Comparison of ENCODE assay signal across 8 mouse cellular contexts in genomic region chr13:107113949-107114690, GRCm38 (mm10).
DNase-seq lines count a peak whose midpoint lies in the region; ATAC-seq and TF ChIP-seq lines count a peak whose summit lies in the region.

No protein-coding gene starts in this region.

- H3K27ac ChIP-seq in forebrain, embryonic 14.5 days (ENCODE audit: low read depth, low read length) = no peak overlapping the region
- 0 out of 2 replicates have a peak overlapping the region, but pooled peaks have one; percentile 39 for H3K27ac ChIP-seq in layer of hippocampus, adult 2 months
- no peak overlapping the region for H3K27ac ChIP-seq in lung, postnatal 0 days (ENCODE audit: low read length)

- H3K27me3 ChIP-seq in forebrain, embryonic 14.5 days (replicated peaks; ENCODE audit: control insufficient read depth, insufficient read depth, low read length) = no peaks in the 10 kb centered on the region
- no peaks in the 10 kb centered on the region for H3K27me3 ChIP-seq in lung, postnatal 0 days (replicated peaks; ENCODE audit: insufficient read depth, low read length)

- 63% methylated on average over 22 of the region's 22 CpGs for WGBS in forebrain, embryonic 14.5 days
- 52% methylated on average over 22 of the region's 22 CpGs for WGBS in lung, postnatal 0 days

- no peak overlapping the region for H3K4me2 ChIP-seq in forebrain, embryonic 14.5 days (ENCODE audit: low read length)
- no peak overlapping the region for H3K4me2 ChIP-seq in lung, postnatal 0 days (replicated peaks; ENCODE audit: low read depth, low read length)

- no peaks in the 10 kb centered on the region for H3K9me3 ChIP-seq in forebrain, embryonic 14.5 days (replicated peaks; ENCODE audit: control insufficient read depth, low read length)
- no peaks in the 10 kb centered on the region for H3K9me3 ChIP-seq in lung, postnatal 0 days (ENCODE audit: low read length)

- no peak overlapping the region for H3K4me3 ChIP-seq in forebrain, embryonic 14.5 days (ENCODE audit: low read depth, low read length)
- peak overlapping the region; percentile 29 for H3K4me3 ChIP-seq in layer of hippocampus, adult 2 months
- no peak overlapping the region for H3K4me3 ChIP-seq in lung, postnatal 0 days (ENCODE audit: low read depth, low read length)

- no peaks in the 10 kb centered on the region for H3K36me3 ChIP-seq in forebrain, embryonic 14.5 days (ENCODE audit: control insufficient read depth, insufficient read depth, low read length)
- H3K36me3 ChIP-seq in lung, postnatal 0 days (ENCODE audit: insufficient read depth, low read length) = no peaks in the 10 kb centered on the region

- peak; percentile 81 for ATAC-seq in forebrain, embryonic 14.5 days
- no peak; the same call in 1 of the 2 replicates for ATAC-seq in lung, postnatal 0 days

- intact Hi-C loops in heart, postnatal 36 days (cut with DNase I) = loop anchor here (2.0 to 5.0 kb wide), 2 partner anchors 928 to 1039 kb away; partner anchors contain the start of gene Smim15

- H3K9ac ChIP-seq in forebrain, embryonic 14.5 days (ENCODE audit: low read length) = no peak overlapping the region
- no peak overlapping the region for H3K9ac ChIP-seq in lung, postnatal 0 days (replicated peaks; ENCODE audit: low read depth)

- peak; percentile 69 for DNase-seq in MEL-GATA-1-ER (ENCODE audit: extremely low read depth, low read depth)
- peak; percentile 56 for DNase-seq in cerebellum, adult 11 months
- peak; percentile 95 for DNase-seq in forebrain, embryonic 14.5 days (ENCODE audit: low spot score)
- peak; percentile 79 to 91 for DNase-seq in heart, postnatal 36 days
- peak; percentile 88 to 93 for DNase-seq in layer of hippocampus, adult 2 months (ENCODE audit: low spot score in 2 of 2)
- peak; percentile 86 for DNase-seq in lung, postnatal 0 days (ENCODE audit: low spot score)
- DNase-seq in ovary, postnatal 14 days (ENCODE audit: low spot score) = peak; percentile 80
- DNase-seq in thymus, postnatal 10 days (ENCODE audit: low spot score in 2 of 2) = peak; percentile 57 to 82

- TF ChIP-seq CTCF in layer of hippocampus, adult 2 months (conservative IDR thresholded peaks at IDR 0.05) = peak; percentile 97
- peak; percentile 97 for TF ChIP-seq CTCF in lung, postnatal 0 days (IDR thresholded peaks at IDR 0.05)

- H3K4me1 ChIP-seq in forebrain, embryonic 14.5 days (ENCODE audit: control insufficient read depth, insufficient read depth, low read length) = no peaks in the 10 kb centered on the region
- H3K4me1 ChIP-seq in lung, postnatal 0 days (ENCODE audit: insufficient read depth, low read depth, low read length) = no peaks in the 10 kb centered on the region

- no peak for TF ChIP-seq EP300 in lung, postnatal 0 days (IDR thresholded peaks at IDR 0.05)
